24 mouse cellular contexts compared by ENCODE assay signal in genomic region chr5:103395683-103396082, GRCm38 (mm10). TPM values are rescaled to one million over a fixed set of nuclear protein-coding genes. Genes with fewer than 3 reads are reported as not detected.
DNase-seq lines count a peak whose midpoint lies in the region; ATAC-seq and TF ChIP-seq lines count a peak whose summit lies in the region.
"Had no signal": no experiment of that assay in that cellular context is flagged by ENCODE, and none has a peak within 500 bp of the region (broad histone marks: within the 10 kb centered on the region; RNA-seq: fewer than 3 reads in every experiment).

No protein-coding gene starts in this region.

- no peaks in the 10 kb centered on the region for H3K9me3 ChIP-seq in kidney, embryonic 16.5 days (ENCODE audit: low read length)
- H3K9me3 ChIP-seq in embryonic facial prominence, embryonic 15.5 days (replicated peaks) = no peaks in the 10 kb centered on the region
- H3K9me3 ChIP-seq in stomach, postnatal 0 days (ENCODE audit: control insufficient read depth, low read length) = no peaks in the 10 kb centered on the region
- no peaks in the 10 kb centered on the region for H3K9me3 ChIP-seq in intestine, embryonic 16.5 days (ENCODE audit: control insufficient read depth, low read length)
- H3K9me3 ChIP-seq: forebrain, embryonic 10.5 days; forebrain, embryonic 13.5 days; hindbrain, embryonic 10.5 days; hindbrain, embryonic 13.5 days had no signal

- no peak overlapping the region for H3K27ac ChIP-seq in kidney, embryonic 16.5 days (ENCODE audit: low read length)
- H3K27ac ChIP-seq in embryonic facial prominence, embryonic 15.5 days (replicated peaks) = 0 out of 2 replicates have a peak overlapping the region, but pooled peaks have one; percentile 68
- H3K27ac ChIP-seq in stomach, postnatal 0 days (replicated peaks) = peak overlapping the region; percentile 61
- no peak overlapping the region for H3K27ac ChIP-seq in intestine, embryonic 16.5 days (ENCODE audit: low read length)
- H3K27ac ChIP-seq: forebrain, embryonic 10.5 days; forebrain, embryonic 13.5 days; hindbrain, embryonic 10.5 days; hindbrain, embryonic 13.5 days had no signal

- 0 out of 2 replicates have a peak, but pooled peaks have one; percentile 6 for ATAC-seq in kidney, embryonic 16.5 days (ENCODE audit: low FRiP score, low TSS enrichment)
- no peak for ATAC-seq in embryonic facial prominence, embryonic 15.5 days (ENCODE audit: insufficient number of reproducible peaks, low FRiP score, low TSS enrichment, low read depth)
- peak; percentile 61; the same call in 1 of the 2 replicates for ATAC-seq in stomach, postnatal 0 days (ENCODE audit: low FRiP score, low TSS enrichment)
- no peak for ATAC-seq in intestine, embryonic 16.5 days
- ATAC-seq: CD4-positive, CD25-positive, alpha-beta regulatory T cell, adult 4 months; forebrain, embryonic 13.5 days; forebrain, embryonic 16.5 days; hindbrain, embryonic 16.5 days had no signal

- peaks cover 15% of the 10 kb centered on the region for H3K4me1 ChIP-seq in kidney, embryonic 16.5 days (ENCODE audit: insufficient read depth, low read length)
- H3K4me1 ChIP-seq in embryonic facial prominence, embryonic 15.5 days = 0 out of 2 replicates have a peak, but pooled peaks cover 4% of the 10 kb centered on the region
- no peaks in the 10 kb centered on the region for H3K4me1 ChIP-seq in stomach, postnatal 0 days (replicated peaks; ENCODE audit: control insufficient read depth, insufficient read depth)
- H3K4me1 ChIP-seq in intestine, embryonic 16.5 days (ENCODE audit: control insufficient read depth, insufficient read depth, low read length) = no peaks in the 10 kb centered on the region

- no peak overlapping the region for H3K4me3 ChIP-seq in kidney, embryonic 16.5 days (ENCODE audit: low read length)
- no peak overlapping the region for H3K4me3 ChIP-seq in embryonic facial prominence, embryonic 15.5 days (replicated peaks)
- no peak overlapping the region for H3K4me3 ChIP-seq in stomach, postnatal 0 days (ENCODE audit: low read depth, low read length)
- H3K4me3 ChIP-seq in intestine, embryonic 16.5 days (ENCODE audit: low read length) = no peak overlapping the region
- H3K4me3 ChIP-seq: erythroblast, embryonic 14.5 days; forebrain, embryonic 10.5 days; forebrain, embryonic 13.5 days; hindbrain, embryonic 10.5 days; hindbrain, embryonic 13.5 days had no signal

- no peak for TF ChIP-seq CTCF in stomach, postnatal 0 days (IDR thresholded peaks at IDR 0.05; ENCODE audit: low read depth)

- DNase-seq in kidney, adult 8-10 months = no peak
- peak; percentile 21 for DNase-seq in fat pad, adult 2 months (ENCODE audit: extremely low read depth, low read depth, low spot score)
- no peak for DNase-seq in stomach, postnatal 0 days (ENCODE audit: low spot score)
- DNase-seq: adrenal gland, adult 2 months; adrenal gland, postnatal 14 days; cerebellum, adult 11 months; cerebellum, adult 2 months; cerebellum, adult 9-11 months; cerebellum, postnatal 25 days; embryo, embryonic 11 days; gastrocnemius, postnatal 10 days; gastrocnemius, postnatal 36 days had no signal

- H3K27me3 ChIP-seq in kidney, embryonic 16.5 days (ENCODE audit: insufficient read depth, low read length) = no peaks in the 10 kb centered on the region
- no peaks in the 10 kb centered on the region for H3K27me3 ChIP-seq in embryonic facial prominence, embryonic 15.5 days
- no peaks in the 10 kb centered on the region for H3K27me3 ChIP-seq in stomach, postnatal 0 days (ENCODE audit: control insufficient read depth, insufficient read depth, low read length)
- no peaks in the 10 kb centered on the region for H3K27me3 ChIP-seq in intestine, embryonic 16.5 days (replicated peaks; ENCODE audit: control insufficient read depth, insufficient read depth, low read length)
- H3K27me3 ChIP-seq: forebrain, embryonic 13.5 days; hindbrain, embryonic 13.5 days had no signal

- no peak overlapping the region for H3K4me2 ChIP-seq in kidney, embryonic 16.5 days (replicated peaks; ENCODE audit: low read depth, low read length)
- no peak overlapping the region for H3K4me2 ChIP-seq in embryonic facial prominence, embryonic 15.5 days (replicated peaks)
- no peak overlapping the region for H3K4me2 ChIP-seq in stomach, postnatal 0 days (replicated peaks; ENCODE audit: low read depth)
- H3K4me2 ChIP-seq in intestine, embryonic 16.5 days (ENCODE audit: low read depth, low read length) = no peak overlapping the region
- H3K4me2 ChIP-seq: forebrain, embryonic 13.5 days; heart, embryonic 11.5 days; hindbrain, embryonic 13.5 days had no signal

- no peak overlapping the region for H3K9ac ChIP-seq in kidney, embryonic 16.5 days (replicated peaks; ENCODE audit: low read length)
- H3K9ac ChIP-seq in embryonic facial prominence, embryonic 15.5 days = no peak overlapping the region
- no peak overlapping the region for H3K9ac ChIP-seq in stomach, postnatal 0 days (ENCODE audit: low read length)
- H3K9ac ChIP-seq in intestine, embryonic 16.5 days (ENCODE audit: low read depth, low read length) = no peak overlapping the region
- H3K9ac ChIP-seq: forebrain, embryonic 13.5 days; hindbrain, embryonic 13.5 days had no signal

- no peaks in the 10 kb centered on the region for H3K36me3 ChIP-seq in kidney, embryonic 16.5 days (ENCODE audit: insufficient read depth, low read length)
- no peaks in the 10 kb centered on the region for H3K36me3 ChIP-seq in embryonic facial prominence, embryonic 15.5 days
- H3K36me3 ChIP-seq in stomach, postnatal 0 days (ENCODE audit: control insufficient read depth, insufficient read depth, low read length) = no peaks in the 10 kb centered on the region
- no peaks in the 10 kb centered on the region for H3K36me3 ChIP-seq in intestine, embryonic 16.5 days (ENCODE audit: control insufficient read depth, insufficient read depth, low read length)
- H3K36me3 ChIP-seq: forebrain, embryonic 10.5 days; hindbrain, embryonic 10.5 days; hindbrain, embryonic 13.5 days had no signal

- TF ChIP-seq EP300 in stomach, postnatal 0 days (optimal IDR thresholded peaks at IDR 0.05) = peak; percentile 51

- 84% methylated on average over 5 of the region's 5 CpGs for WGBS in kidney, embryonic 16.5 days
- WGBS in embryonic facial prominence, embryonic 15.5 days = 65% methylated on average over 5 of the region's 5 CpGs
- 80% methylated on average over 5 of the region's 5 CpGs for WGBS in stomach, postnatal 0 days
- 94% methylated on average over 5 of the region's 5 CpGs for WGBS in intestine, embryonic 16.5 days

RNA-seq across cellular contexts. Expression of gene Ptpn13, which starts 29.3 kb away (rescaled TPM):
- 31.1 and 32.8 TPM in 2 replicates for polyA plus RNA-seq in kidney, embryonic 16.5 days (2015; fragmentation: Nextera tagmentation; extraction: Ambion mirVana)
- polyA plus RNA-seq in embryonic facial prominence, embryonic 15.5 days (2015; fragmentation: Nextera tagmentation; extraction: Ambion mirVana) = 22.7 and 23.3 TPM in 2 replicates
- polyA plus RNA-seq in stomach, postnatal 0 days (2015; fragmentation: Nextera tagmentation; extraction: Ambion mirVana) = 7.6 and 7.8 TPM in 2 replicates
- 3.1 and 3.2 TPM in 2 replicates for polyA plus RNA-seq in intestine, embryonic 16.5 days (2015; fragmentation: Nextera tagmentation; extraction: Ambion mirVana)

Comparison
In these comparisons a context has a peak if more than half of its experiments do, and no peak if none do; other contexts are left out.
1. ATAC-seq: peak in kidney, embryonic 16.5 days (single experiment) and stomach, postnatal 0 days (single experiment); none in embryonic facial prominence, embryonic 15.5 days (single experiment) and intestine, embryonic 16.5 days (single experiment).
2. H3K27ac ChIP-seq: peak in embryonic facial prominence, embryonic 15.5 days (single experiment) and stomach, postnatal 0 days (single experiment); none in kidney, embryonic 16.5 days (single experiment) and intestine, embryonic 16.5 days (single experiment).